Mouse (Mus musculus) MEL (cell line): ENCODE measurements around the gene Adh1. TPM values are rescaled to one million over a fixed set of nuclear protein-coding genes. Genes with fewer than 3 reads are reported as not detected.

Experiments used
- DNase-seq: peaks from one replicate; pipeline ENCODE4 v3.0.0; 2011; ENCODE audit warnings: low read depth, low spot score
- H3K27ac ChIP-seq: 2 replicates; pipeline ENCODE4 v1.5.1; 2012; ENCODE audit warnings: low read depth, mild to moderate bottlenecking, control low read depth, low read length, moderate library complexity; ENCODE audit not compliant: control insufficient read depth
- H3K27me3 ChIP-seq, 2 experiments: fragments of 150-350 bp in 1 of 2; sonication (generic) in 1 of 2; 2 replicates each; pipeline ENCODE4 v1.6.1; 2012; ENCODE audit warnings: low read length in 2 of 2, mild to moderate bottlenecking in 2 of 2, improper control_type of control experiment in 1 of 2, moderate library complexity in 1 of 2; ENCODE audit not compliant: insufficient read depth in 2 of 2, control insufficient read depth in 1 of 2
- H3K36me3 ChIP-seq, 2 experiments: 2 replicates each; pipeline ENCODE4 v1.6.1; 2012 to 2014; ENCODE audit warnings: low read length in 2 of 2, improper control_type of control experiment in 1 of 2, inconsistent platforms in 1 of 2, mild to moderate bottlenecking in 1 of 2; ENCODE audit not compliant: insufficient read depth in 2 of 2, control insufficient read depth in 1 of 2
- H3K4me1 ChIP-seq, 2 experiments: fragments of 150-350 bp in 1 of 2; sonication (generic) in 1 of 2; 2 replicates each; pipeline ENCODE4 v1.6.1; 2012; ENCODE audit warnings: low read length in 2 of 2, improper control_type of control experiment in 1 of 2, mild to moderate bottlenecking in 1 of 2; ENCODE audit not compliant: insufficient read depth in 2 of 2, control insufficient read depth in 1 of 2
- H3K4me3 ChIP-seq, 2 experiments: fragments of 150-350 bp in 1 of 2; sonication (generic) in 1 of 2; 2 replicates each; pipeline ENCODE4 v1.5.1; 2012; ENCODE audit warnings: low read depth in 2 of 2, low read length in 2 of 2, mild to moderate bottlenecking in 2 of 2, moderate library complexity in 2 of 2, control low read depth in 1 of 2, improper control_type of control experiment in 1 of 2; ENCODE audit not compliant: control insufficient read depth in 1 of 2, insufficient read depth in 1 of 2
- H3K79me2 ChIP-seq: 2 replicates; pipeline ENCODE4 v1.6.1; 2012; ENCODE audit warnings: mild to moderate bottlenecking, low read length, moderate library complexity; ENCODE audit not compliant: control insufficient read depth, poor library complexity, insufficient read depth
- H3K9ac ChIP-seq: 2 replicates; pipeline ENCODE4 v1.6.1; 2012; ENCODE audit warnings: low read depth, mild to moderate bottlenecking, control low read depth, low read length, moderate library complexity; ENCODE audit not compliant: control insufficient read depth, poor library complexity, severe bottlenecking
- H3K9me3 ChIP-seq: fragments of 150-350 bp; sonication (generic); replicated peaks from 2 replicates; pipeline ENCODE4 v1.6.1; 2012; ENCODE audit warnings: mild to moderate bottlenecking, low read length, improper control_type of control experiment, moderate library complexity; ENCODE audit not compliant: insufficient read depth
- CHD1 ChIP-seq: IDR thresholded peaks from 2 replicates; pipeline ENCODE4 v1.6.1; 2012; ENCODE audit warnings: low read depth, mild to moderate bottlenecking, inconsistent platforms, low read length, improper control_type of control experiment
- CHD2 ChIP-seq: IDR thresholded peaks from 2 replicates; pipeline ENCODE4 v1.6.1; 2011; ENCODE audit warnings: low read length, improper control_type of control experiment
- CTCF ChIP-seq, 3 experiments: IDR thresholded peaks in 2 of 3; conservative IDR thresholded peaks in 1 of 3; 2 replicates each; pipeline ENCODE4 v1.5.1; 2011 to 2012; ENCODE audit warnings: low read length in 3 of 3, low read depth in 2 of 3, mild to moderate bottlenecking in 2 of 3, improper control_type of control experiment in 1 of 3, inconsistent platforms in 1 of 3, mixed read lengths in 1 of 3, moderate library complexity in 1 of 3; ENCODE audit not compliant: control insufficient read depth in 1 of 3, insufficient read depth in 1 of 3, poor library complexity in 1 of 3, severe bottlenecking in 1 of 3
- E2F4 ChIP-seq: IDR thresholded peaks from 2 replicates; pipeline ENCODE4 v1.6.1; 2011; ENCODE audit warnings: low read depth, low read length, improper control_type of control experiment, borderline replicate concordance
- EP300 ChIP-seq, 2 experiments: IDR thresholded peaks; 2 replicates each; pipeline ENCODE4 v1.6.1; 2011; ENCODE audit warnings: improper control_type of control experiment in 2 of 2, low read length in 2 of 2, low read depth in 1 of 2, mild to moderate bottlenecking in 1 of 2
- ETS1 ChIP-seq: IDR thresholded peaks from 2 replicates; pipeline ENCODE4 v1.6.1; 2012; ENCODE audit warnings: low read depth, mild to moderate bottlenecking, inconsistent platforms, low read length, improper control_type of control experiment, moderate library complexity
- GATA1 ChIP-seq: IDR thresholded peaks from 2 replicates; pipeline ENCODE4 v1.6.1; 2011; ENCODE audit warnings: low read depth, low read length, improper control_type of control experiment
- KAT2A ChIP-seq: conservative IDR thresholded peaks from 2 replicates; pipeline ENCODE4 v1.6.1; 2012; ENCODE audit warnings: low read depth, low read length, improper control_type of control experiment, inconsistent platforms
- MAFK ChIP-seq: IDR thresholded peaks from 2 replicates; pipeline ENCODE4 v1.6.1; 2011; ENCODE audit warnings: low read depth, mild to moderate bottlenecking, low read length, improper control_type of control experiment, borderline replicate concordance
- MAX ChIP-seq: IDR thresholded peaks from 2 replicates; pipeline ENCODE4 v1.6.1; 2011; ENCODE audit warnings: low read length, improper control_type of control experiment
- MAZ ChIP-seq: IDR thresholded peaks from 2 replicates; pipeline ENCODE4 v1.6.1; 2012; ENCODE audit warnings: low read depth, mild to moderate bottlenecking, inconsistent platforms, low read length, improper control_type of control experiment
- MEF2A ChIP-seq: IDR thresholded peaks from 2 replicates; pipeline ENCODE4 v1.6.1; 2014; ENCODE audit warnings: low read depth, mild to moderate bottlenecking, inconsistent platforms, low read length, improper control_type of control experiment; ENCODE audit not compliant: poor library complexity, insufficient replicate concordance, severe bottlenecking; ENCODE audit errors: extremely low read depth
- MXI1 ChIP-seq: IDR thresholded peaks from 2 replicates; pipeline ENCODE4 v1.6.1; 2011; ENCODE audit warnings: mild to moderate bottlenecking, low read depth, low read length, improper control_type of control experiment
- MYB ChIP-seq: IDR thresholded peaks from 2 replicates; pipeline ENCODE4 v1.6.1; 2011; ENCODE audit warnings: mild to moderate bottlenecking, low read depth, low read length, improper control_type of control experiment
- NRF1 ChIP-seq: IDR thresholded peaks from 2 replicates; pipeline ENCODE4 v1.6.1; 2014; ENCODE audit warnings: low read depth, mild to moderate bottlenecking, inconsistent platforms, low read length, improper control_type of control experiment, moderate library complexity; ENCODE audit not compliant: poor library complexity, insufficient read depth, severe bottlenecking
- POLR2A ChIP-seq, 2 experiments: IDR thresholded peaks; 2 replicates each; pipeline ENCODE4 v1.6.1; 2011 to 2012; ENCODE audit warnings: low read length in 2 of 2, mild to moderate bottlenecking in 2 of 2, control low read depth in 1 of 2, improper control_type of control experiment in 1 of 2, low read depth in 1 of 2, moderate library complexity in 1 of 2; ENCODE audit not compliant: control insufficient read depth in 1 of 2, insufficient read depth in 1 of 2, poor library complexity in 1 of 2
- POLR2AphosphoS2 ChIP-seq: IDR thresholded peaks from 2 replicates; pipeline ENCODE4 v1.6.1; 2011; ENCODE audit warnings: low read length, improper control_type of control experiment
- SIN3A ChIP-seq: IDR thresholded peaks from 2 replicates; pipeline ENCODE4 v1.6.1; 2012; ENCODE audit warnings: low read length, improper control_type of control experiment, inconsistent platforms
- TAL1 ChIP-seq: IDR thresholded peaks from 2 replicates; pipeline ENCODE4 v1.6.1; 2012; ENCODE audit warnings: mild to moderate bottlenecking, inconsistent platforms, low read length, moderate library complexity, mixed read lengths
- UBTF ChIP-seq: IDR thresholded peaks from 2 replicates; pipeline ENCODE4 v1.6.1; 2012; ENCODE audit warnings: low read depth, mild to moderate bottlenecking, inconsistent platforms, low read length, improper control_type of control experiment, moderate library complexity, borderline replicate concordance; ENCODE audit not compliant: insufficient read depth
- USF1 ChIP-seq: IDR thresholded peaks from 2 replicates; pipeline ENCODE4 v1.6.1; 2014; ENCODE audit warnings: low read depth, mild to moderate bottlenecking, inconsistent platforms, low read length, improper control_type of control experiment, moderate library complexity
- ZKSCAN1 ChIP-seq: IDR thresholded peaks from 2 replicates; pipeline ENCODE4 v1.6.1; 2012; ENCODE audit warnings: low read depth, mild to moderate bottlenecking, inconsistent platforms, low read length, improper control_type of control experiment, moderate library complexity
- ZMIZ1 ChIP-seq: IDR thresholded peaks from 2 replicates; pipeline ENCODE4 v1.6.1; 2012; ENCODE audit warnings: low read depth, mild to moderate bottlenecking, inconsistent platforms, low read length, improper control_type of control experiment, moderate library complexity
- ZNF384 ChIP-seq: IDR thresholded peaks from 2 replicates; pipeline ENCODE4 v1.6.1; 2012; ENCODE audit warnings: low read depth, mild to moderate bottlenecking, inconsistent platforms, low read length, improper control_type of control experiment
- polyA plus RNA-seq, 2 experiments: library from polyadenylated mRNA; stranded (reverse) in 1 of 2; unstranded in 1 of 2; fragments of >175 nt in 1 of 2; fragments of >200 nt in 1 of 2; gene quantifications; 2 replicates each; pipeline versions ENCODE4 v1.2.1 to v1.2.4; 2012; ENCODE audit warnings: low replicate concordance in 2 of 2, low read depth in 1 of 2; ENCODE audit not compliant: insufficient read length in 2 of 2, insufficient read depth in 1 of 2, missing spikeins in 1 of 2
- total RNA-seq: library from RNA; depleted of rRNA; stranded (reverse); fragments of 300-350 nt; gene quantifications from 2 replicates; pipeline ENCODE4 v1.2.3, GENCODE M21; 2012

The Adh1 gene
- total and polyA plus RNA-seq, 3 experiments, result 0.15 TPM; not detected in 2

GRCm38 (mm10) chr3:138300130-138300529, 39.3 kb downstream of the Adh1 start:
- Histone ChIP-seq H3K4me1 (no peaks in the 10 kb centered on the region), H3K4me3 (no peak overlapping the region), H3K27me3 (peaks cover 2 to 5% of the 10 kb centered on the region in 2 experiments; a peak in 3 of 4 replicates), H3K27ac (no peak overlapping the region), H3K9ac (no peak overlapping the region), H3K36me3 (no peaks in the 10 kb centered on the region), H3K9me3 (no peaks in the 10 kb centered on the region), H3K79me2 (no peaks in the 10 kb centered on the region)
- TF ChIP-seq CHD1 (no peak), MEF2A (no peak), CTCF (IDR thresholded peaks at IDR 0.05 in 2 of 3, conservative IDR thresholded peaks at IDR 0.05 in 1 of 3; ENCODE audit: control insufficient read depth in 1 of 3, insufficient read depth in 1 of 3, low read depth in 2 of 3, low read length in 3 of 3, poor library complexity in 1 of 3, severe bottlenecking in 1 of 3) (no peak), POLR2A (IDR thresholded peaks at IDR 0.05; ENCODE audit: control insufficient read depth in 1 of 2, insufficient read depth in 1 of 2, low read depth in 1 of 2, low read length in 2 of 2, poor library complexity in 1 of 2) (no peak), MAX (no peak), ZMIZ1 (no peak), EP300 (IDR thresholded peaks at IDR 0.05; ENCODE audit: low read depth in 1 of 2, low read length in 2 of 2) (no peak), NRF1 (no peak), MAZ (no peak), E2F4 (no peak), MYB (no peak), POLR2AphosphoS2 (no peak), TAL1 (no peak), MXI1 (no peak), ZNF384 (no peak), ZKSCAN1 (no peak), GATA1 (no peak), CHD2 (no peak), KAT2A (no peak), USF1 (no peak)
- DNase-seq, result no peak

GRCm38 (mm10) chr3:138302676-138303075, 41.9 kb downstream of the Adh1 start:
- Histone ChIP-seq H3K27me3 (peaks cover 2 to 5% of the 10 kb centered on the region in 2 experiments; a peak in 3 of 4 replicates), H3K9ac (no peak overlapping the region), H3K27ac (no peak overlapping the region), H3K36me3 (no peaks in the 10 kb centered on the region), H3K4me1 (no peaks in the 10 kb centered on the region), H3K4me3 (no peak overlapping the region), H3K9me3 (no peaks in the 10 kb centered on the region), H3K79me2 (no peaks in the 10 kb centered on the region)
- no peak for DNase-seq
- TF ChIP-seq UBTF, result no peak
- TF ChIP-seq MAFK, result no peak
- TF ChIP-seq SIN3A, result no peak
- TF ChIP-seq ETS1, result no peak
